Mouse (Mus musculus) natural killer cell, adult 2 months (primary cell): ENCODE data around the gene Prkch.

ENCODE experiments used
- DNase-seq, 2 experiments: peaks; one replicate each; pipeline ENCODE4 v3.0.0; 2022; ENCODE audit warnings: low spot score in 2 of 2

Gene Prkch

GRCm38 (mm10) chr12:73755646-73756045 is 171.1 kb downstream of the Prkch start:
- no peak for DNase-seq

DNA sequence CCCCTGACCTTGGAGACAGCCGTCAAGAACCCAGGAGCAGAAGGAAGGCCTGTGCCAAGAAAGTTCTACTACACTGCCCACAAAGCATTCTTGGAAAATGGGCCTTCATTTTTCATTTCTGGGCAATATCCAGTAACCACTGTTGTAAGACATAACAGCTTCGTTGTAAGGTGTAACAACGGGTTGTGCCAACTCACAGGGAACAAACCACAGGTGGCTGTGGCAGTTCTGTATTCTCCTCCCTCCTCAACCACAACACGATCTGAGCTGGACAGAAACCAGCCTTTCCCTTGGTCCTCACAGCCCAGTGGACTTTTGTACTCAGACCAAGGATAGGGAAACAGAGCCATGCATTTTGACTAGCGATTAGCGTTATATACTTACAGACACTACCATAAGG is 171.9 kb downstream of the Prkch start:
- no peak for DNase-seq

DNA sequence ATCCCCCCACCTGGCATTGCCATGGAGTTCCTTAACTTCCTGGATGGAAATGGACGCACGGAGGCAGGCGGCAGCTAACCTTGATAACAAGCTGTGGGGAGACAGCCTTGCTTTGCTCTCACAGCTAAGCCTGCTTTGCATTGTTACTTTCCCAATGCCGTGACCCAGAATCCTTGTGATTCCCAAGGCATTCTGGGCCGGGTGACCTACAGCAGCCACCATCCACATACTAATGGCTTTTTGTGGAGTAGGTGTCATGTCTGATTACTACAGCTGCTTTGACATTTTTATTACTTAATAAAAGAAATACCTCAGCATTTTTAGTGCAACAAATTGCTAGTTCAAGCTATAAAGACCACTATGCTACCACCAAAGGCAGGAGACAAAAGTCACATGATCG is 177.4 kb downstream of the Prkch start:
- no peak for DNase-seq

GRCm38 (mm10) chr12:73762762-73763161 is 178.2 kb downstream of the Prkch start:
- no peak for DNase-seq

GRCm38 (mm10) chr12:73764649-73765525 is 180.3 kb downstream of the Prkch start:
- DNase-seq, result no peak

GRCm38 (mm10) chr12:73766152-73766551 is 181.6 kb downstream of the Prkch start:
- DNase-seq, result no peak

DNA sequence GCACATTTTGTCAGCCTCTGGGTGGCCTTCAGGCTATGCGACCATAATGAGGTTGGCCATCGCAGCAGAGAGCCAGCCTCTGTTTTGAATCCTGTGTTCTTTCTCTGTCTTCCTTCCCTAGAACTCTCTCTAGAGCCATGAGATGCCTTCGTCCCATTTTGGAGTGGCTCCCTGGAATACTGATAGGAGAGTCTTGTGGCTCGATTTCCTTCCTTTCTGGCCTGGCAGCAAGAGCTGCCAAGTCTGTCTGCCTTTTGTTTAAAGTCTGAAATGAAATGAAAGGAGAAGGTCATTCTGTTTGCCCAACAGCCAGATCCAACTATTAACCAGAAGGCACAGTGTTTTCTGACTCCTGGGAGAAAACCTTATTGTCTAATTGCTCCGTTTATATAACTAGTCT is 184.2 kb downstream of the Prkch start:
- no peak for DNase-seq

DNA sequence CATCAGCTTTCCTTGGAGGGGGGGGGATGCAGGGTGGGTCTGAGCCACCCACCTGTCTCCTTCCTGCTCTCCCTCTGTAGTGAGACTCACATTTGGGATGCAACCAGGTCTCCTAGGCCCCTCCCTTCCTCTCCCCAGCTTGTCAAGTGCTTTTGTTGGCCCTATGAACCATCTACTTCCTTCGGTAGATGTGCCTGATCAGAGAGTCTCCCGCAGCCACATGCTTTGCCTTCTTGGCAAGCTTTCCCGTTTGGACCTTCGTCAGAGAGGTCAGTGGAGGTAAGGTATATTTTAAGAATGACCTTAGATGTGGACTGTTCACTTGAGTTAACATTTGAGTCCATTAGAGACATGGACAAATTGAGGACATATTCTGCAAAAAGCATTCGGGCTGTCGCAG is 184.9 kb downstream of the Prkch start:
- DNase-seq, result no peak

DNA sequence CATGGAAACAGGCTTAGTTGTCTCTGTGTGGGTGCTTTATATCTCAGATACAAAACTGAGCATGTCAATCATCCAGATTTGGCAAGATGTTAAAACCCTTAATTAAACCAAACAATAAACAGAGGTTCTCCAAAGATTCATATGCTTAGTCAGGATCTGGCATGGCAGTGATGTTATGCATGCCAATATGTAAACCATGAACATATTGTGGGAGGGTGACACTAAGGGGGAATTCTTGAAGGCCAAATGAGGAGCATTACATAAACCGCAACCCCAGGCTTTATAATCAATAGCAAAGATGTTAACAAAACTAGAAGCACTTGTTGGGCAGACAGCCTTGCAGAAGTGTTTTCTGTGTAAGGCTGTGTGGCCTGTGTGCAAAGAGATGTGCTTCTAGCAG is 186.2 kb downstream of the Prkch start:
- DNase-seq, result no peak

GRCm38 (mm10) chr12:73774793-73775385 is 190.3 kb downstream of the Prkch start:
- DNase-seq, result no peak

GRCm38 (mm10) chr12:73776401-73776945 is 191.9 kb downstream of the Prkch start:
- DNase-seq, result no peak

GRCm38 (mm10) chr12:73777673-73778072 is 193.1 kb downstream of the Prkch start:
- no peak for DNase-seq

DNA sequence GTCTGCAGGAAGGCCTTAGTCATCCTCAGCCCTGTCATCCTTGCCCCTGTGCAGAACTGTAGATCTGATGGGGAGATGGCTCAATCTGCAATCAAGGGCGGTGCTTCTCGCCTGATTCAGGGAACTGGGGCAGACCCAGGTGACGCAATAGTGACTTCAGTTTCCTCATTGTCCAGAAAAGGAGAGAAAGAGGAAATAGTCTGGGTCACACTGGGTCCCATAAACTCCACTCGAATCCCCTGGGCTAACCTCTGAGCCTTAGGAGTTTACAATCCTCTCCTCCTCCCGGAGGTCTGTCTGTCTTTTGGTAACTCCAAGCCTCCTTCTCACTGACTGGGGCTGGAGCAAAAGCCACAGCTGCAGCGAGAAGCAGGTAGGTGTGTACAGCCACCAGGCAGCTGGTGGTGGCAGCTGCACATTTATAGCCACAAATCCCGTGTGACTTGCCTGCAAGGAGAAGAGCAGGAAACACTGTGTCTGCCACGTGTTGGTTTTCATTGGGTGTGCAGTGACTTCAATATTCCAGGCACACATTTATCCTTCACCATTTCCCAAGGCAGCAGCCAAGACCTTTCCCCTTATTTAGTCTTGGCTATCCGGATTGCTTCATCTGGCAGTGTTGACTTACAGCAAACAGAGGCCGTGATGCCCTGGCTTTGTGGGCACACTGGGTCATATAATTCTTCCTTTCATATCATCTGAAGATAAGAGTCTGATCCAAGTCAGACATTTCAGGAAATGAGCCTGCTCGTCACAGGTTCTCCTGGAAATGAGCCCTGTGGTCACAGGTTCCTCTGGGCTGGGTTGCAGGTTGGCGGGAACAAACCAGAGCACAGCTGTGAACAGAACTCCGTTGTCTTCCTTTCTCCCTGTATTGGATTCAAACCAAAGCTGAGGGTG is 195.0 kb downstream of the Prkch start:
- DNase-seq, result peak; percentile 32 to 38

GRCm38 (mm10) chr12:73781425-73782032 is 196.9 kb downstream of the Prkch start:
- DNase-seq, result no peak

DNA sequence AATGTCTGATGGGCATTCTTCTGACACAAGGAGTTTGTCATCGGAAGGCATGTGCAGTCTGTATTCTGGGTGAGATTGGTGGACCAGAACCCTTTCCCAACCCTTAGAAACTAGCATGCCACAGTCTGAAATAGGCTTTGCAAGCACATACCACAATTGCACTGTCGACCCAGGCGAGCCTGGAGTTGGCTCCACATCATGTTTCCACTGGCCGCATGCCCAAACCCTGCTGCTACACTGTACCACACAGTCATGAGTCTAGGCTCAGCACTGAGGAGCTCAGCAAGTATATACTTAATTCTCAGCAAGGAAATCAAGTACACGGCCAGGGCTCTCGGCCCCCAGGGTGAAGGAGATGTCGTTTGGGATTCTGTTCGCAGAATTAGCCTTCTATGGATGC is 202.3 kb downstream of the Prkch start:
- no peak for DNase-seq

DNA sequence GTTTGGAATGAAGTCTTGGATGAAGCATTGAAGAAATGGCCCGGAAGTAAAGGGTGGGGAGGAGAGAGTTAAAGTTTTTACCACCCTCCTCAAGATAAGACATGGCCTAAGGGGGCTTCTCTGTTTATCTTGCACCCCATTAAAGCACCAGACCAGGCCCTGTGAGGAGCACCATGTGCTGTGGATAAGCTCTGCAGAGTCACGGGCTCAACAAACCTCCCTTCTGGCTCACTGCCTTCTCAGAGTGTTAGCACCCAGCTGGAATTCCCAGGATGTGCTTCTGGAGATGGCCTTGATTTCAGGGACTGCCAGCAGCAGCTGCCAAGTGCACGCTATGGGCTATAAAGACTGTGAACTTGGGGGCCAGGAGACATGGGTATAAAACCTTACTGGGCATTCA is 204.3 kb downstream of the Prkch start:
- no peak for DNase-seq

DNA sequence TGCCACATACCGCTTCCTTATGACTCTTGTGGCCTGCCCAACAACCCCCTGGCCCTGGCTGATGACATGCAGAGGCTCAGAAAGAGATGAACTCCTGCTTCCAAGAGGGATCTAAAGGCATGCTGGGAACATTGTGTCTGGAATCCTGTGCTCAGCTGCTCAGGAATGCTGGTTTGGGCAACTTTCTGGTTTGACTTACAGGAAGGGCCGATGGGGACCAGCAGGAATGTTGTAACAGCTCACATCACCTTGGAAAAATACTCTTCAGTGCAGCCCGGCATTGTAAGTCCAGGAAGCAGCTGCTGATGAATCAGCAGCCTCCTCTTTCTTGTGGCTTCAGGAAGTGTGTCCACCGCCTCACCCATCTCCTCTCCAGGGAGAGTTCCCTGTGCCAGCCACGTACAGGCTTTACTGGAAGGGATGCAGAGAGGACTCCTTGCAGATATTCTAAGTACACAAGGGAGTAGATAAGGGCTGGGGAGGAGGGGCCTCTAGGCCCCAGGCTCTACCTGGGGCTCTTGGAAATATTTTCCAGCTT is 206.0 kb downstream of the Prkch start:
- DNase-seq, result no peak

DNA sequence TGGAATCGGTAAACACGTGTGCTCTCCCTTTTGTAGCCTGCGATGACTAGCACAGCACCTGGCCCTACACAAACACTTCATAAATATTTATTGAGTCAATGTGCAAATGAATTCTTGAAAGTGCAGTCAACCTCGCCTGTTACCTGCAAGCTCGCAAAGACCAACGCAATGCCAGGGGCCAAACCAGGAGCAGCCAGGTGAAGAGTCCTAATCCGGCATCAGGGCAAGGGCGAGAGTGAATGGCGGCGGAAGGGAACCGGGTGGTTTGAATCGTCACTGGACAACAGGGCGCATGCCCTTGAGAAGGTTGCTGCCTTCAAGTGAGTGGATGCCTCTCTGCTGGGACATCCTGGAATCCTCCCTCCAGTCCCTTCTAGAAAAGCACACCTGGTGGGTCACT is 208.6 kb downstream of the Prkch start:
- DNase-seq, result no peak

DNA sequence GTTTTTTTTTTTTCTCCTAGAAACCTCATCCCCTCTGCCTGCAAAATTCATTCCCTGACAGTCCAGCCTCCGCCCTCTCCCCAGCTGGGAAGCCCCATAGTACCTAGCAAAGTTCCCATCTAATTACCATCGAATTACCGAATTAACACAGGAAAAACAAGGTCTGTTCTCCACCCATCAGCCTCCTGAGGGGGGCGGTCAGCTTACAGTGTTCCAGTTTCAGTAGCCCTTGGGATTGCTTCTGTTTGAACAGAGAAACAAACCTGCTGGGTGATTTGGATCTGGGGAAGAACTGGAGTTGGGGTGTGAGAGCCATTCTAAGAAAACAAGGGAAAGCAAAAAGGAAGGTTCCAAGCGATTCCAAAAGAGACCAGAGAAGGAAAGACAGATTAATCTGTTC is 209.1 kb downstream of the Prkch start:
- no peak for DNase-seq

DNA sequence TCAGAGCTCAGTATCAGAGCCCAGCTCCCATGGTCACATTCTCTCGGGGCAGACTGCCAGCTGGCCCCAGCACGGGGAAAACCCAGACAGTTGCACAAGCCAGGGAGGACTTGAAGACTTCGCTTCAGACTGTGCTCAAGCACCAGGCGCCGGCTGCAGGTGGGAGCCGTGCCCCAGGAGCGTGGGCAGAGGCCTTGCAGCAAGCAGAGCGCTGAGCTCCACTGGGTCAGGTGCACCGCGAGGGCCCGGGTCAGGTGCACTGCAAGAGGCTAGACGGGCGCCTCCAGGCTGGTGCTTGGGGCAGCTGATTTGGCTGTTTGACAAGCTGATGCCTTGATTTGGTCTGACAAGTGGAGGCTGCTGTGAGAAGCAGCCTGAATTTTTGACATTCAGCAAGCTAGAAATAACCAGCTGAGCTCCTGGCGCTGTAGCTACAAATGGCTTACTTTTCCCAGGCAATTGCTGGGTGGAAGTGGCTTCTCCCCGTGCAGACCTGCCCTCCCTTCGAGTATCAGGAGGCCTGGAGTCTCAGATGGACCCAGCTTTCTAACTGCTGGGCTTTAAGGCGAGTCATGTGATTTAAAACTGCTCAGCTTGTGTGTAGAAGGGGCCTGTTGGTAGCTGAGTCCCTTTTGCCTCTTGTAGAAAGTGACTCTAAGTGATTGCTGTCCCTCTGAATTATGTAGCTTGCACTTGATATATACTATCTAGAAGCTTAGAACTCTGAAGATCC is 209.7 kb downstream of the Prkch start:
- DNase-seq, result peak in 1 of 2 experiments; percentile 18

GRCm38 (mm10) chr12:73799671-73800070 is 215.1 kb downstream of the Prkch start:
- DNase-seq, result no peak
